Mouse (Mus musculus) limb, embryonic 12.5 days (tissue): Measurements from ENCODE around the gene Upk1b. TPM values are rescaled to one million over a fixed set of nuclear protein-coding genes. Genes with fewer than 3 reads are reported as not detected.
"Not testable (repeated sequence)": the region's sequence is repeated elsewhere in the genome, so short reads cannot be mapped to it uniquely, and the experiment has no call there.

Experiments used
- ATAC-seq: fragments of 200-750 bp; cut with Nextera tagmentation; 2 replicates; pipeline ENCODE4 v1.8.0; 2017; ENCODE audit warnings: low read depth, moderate TSS enrichment; ENCODE audit not compliant: insufficient number of reproducible peaks, insufficient read depth, low FRiP score, low TSS enrichment
- H3K27ac ChIP-seq: fragments of 300-500 bp; sonication (generic); 2 replicates; pipeline ENCODE4 v1.5.1; 2016; ENCODE audit warnings: mild to moderate bottlenecking, moderate library complexity
- H3K27me3 ChIP-seq: fragments of 300-500 bp; sonication (generic); 2 replicates; pipeline ENCODE4 v1.6.1; 2016; ENCODE audit warnings: mild to moderate bottlenecking, moderate library complexity
- H3K36me3 ChIP-seq: fragments of 300-500 bp; sonication (generic); 2 replicates; pipeline ENCODE4 v1.6.1; 2016; ENCODE audit warnings: mild to moderate bottlenecking, moderate library complexity
- H3K4me1 ChIP-seq: fragments of 300-500 bp; sonication (generic); replicated peaks from 2 replicates; pipeline ENCODE4 v1.6.1; 2016
- H3K4me2 ChIP-seq: fragments of 300-500 bp; sonication (generic); 2 replicates; pipeline ENCODE4 v1.6.1; 2016; ENCODE audit warnings: mild to moderate bottlenecking, moderate library complexity
- H3K4me3 ChIP-seq: fragments of 300-500 bp; sonication (generic); replicated peaks from 2 replicates; pipeline ENCODE4 v1.5.1; 2016; ENCODE audit warnings: mild to moderate bottlenecking
- H3K9ac ChIP-seq: fragments of 300-500 bp; sonication (generic); replicated peaks from 2 replicates; pipeline ENCODE4 v1.6.1; 2016; ENCODE audit warnings: mild to moderate bottlenecking, moderate library complexity
- H3K9me3 ChIP-seq: fragments of 300-500 bp; sonication (generic); 2 replicates; pipeline ENCODE4 v1.6.1; 2016; ENCODE audit warnings: mild to moderate bottlenecking, moderate library complexity
- WGBS: fragments of 180-500 bp; shearing (Covaris S2); methylation state at CpG from one replicate; pipeline ENCODE4 v1.1.7; 2016; 5-methylcytosine and 5-hydroxymethylcytosine counted together
- polyA plus RNA-seq: library from polyadenylated mRNA; unstranded; fragments of >200 nt; fragmentation: Nextera tagmentation; extraction: Ambion mirVana; gene quantifications from 2 replicates; pipeline ENCODE4 v1.2.1, GENCODE M21; 2016

The Upk1b gene
- 7.9 and 8.2 TPM in 2 replicates for polyA plus RNA-seq

DNA sequence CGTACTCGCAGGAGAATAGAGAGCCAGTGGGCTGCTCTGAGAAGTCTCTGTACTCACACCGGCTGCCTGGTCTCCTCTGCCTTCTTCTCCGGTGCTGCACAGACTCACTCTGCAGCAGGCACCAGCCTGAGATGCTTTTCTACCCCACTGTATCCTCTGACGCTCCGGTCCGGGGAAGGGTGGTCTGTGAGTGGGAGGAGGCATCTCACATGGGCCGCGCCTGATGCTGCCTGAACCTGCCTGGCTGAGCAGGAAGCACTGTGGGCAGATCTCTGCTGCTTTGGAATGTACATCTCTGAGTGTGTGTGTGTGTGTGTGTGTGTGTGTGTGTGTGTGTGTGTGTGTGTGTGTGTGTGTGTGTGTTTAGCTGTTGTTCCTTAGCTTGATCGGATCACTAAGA lies at the start of gene Upk1b:
Gene Upk1b, minus strand, starts transcription at position 238 of the 400 bp plus-strand sequence.
- Histone ChIP-seq H3K36me3 (no peaks in the 10 kb centered on the region), H3K4me3 (no peak within 1 kb of the TSS), H3K9me3 (no peaks in the 10 kb centered on the region), H3K4me1 (no peaks in the 10 kb centered on the region), H3K9ac (no peak within 1 kb of the TSS), H3K4me2 (0 out of 2 replicates have a peak within 1 kb of the TSS, but pooled peaks have one; percentile 23), H3K27me3 (peaks cover 7% of the 10 kb centered on the region), H3K27ac (no peak within 1 kb of the TSS)
- no peak for ATAC-seq
- WGBS = 33% methylated on average over 10 of the region's 10 CpGs

DNA sequence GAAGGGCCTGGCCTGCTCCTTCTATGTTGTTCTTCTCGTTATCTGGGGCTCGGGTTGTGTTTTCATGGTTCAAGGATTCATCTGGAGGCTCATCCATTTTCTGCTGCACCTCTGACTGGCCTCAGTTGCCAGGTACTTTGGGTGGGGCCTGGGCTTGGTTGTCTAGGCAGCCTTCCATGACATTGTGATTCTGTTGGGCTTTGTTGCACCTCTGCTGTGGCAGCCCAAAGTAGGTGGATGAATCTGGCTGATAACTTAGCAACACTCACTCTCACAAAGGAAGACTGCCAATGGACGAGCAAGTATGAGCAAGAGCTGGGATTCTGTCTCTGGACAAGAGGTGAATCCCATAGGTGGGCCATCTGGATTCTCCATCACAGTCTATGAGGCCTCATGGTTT lies 28.5 kb upstream of the Upk1b start, which contains the start of gene 4930435E12Rik:
Gene 4930435E12Rik, minus strand, starts transcription at position 101 of the 400 bp plus-strand sequence.
- no peak within 1 kb of the TSS for H3K4me2 ChIP-seq
- no peak within 1 kb of the TSS for H3K4me3 ChIP-seq
- H3K4me1 ChIP-seq = no peaks in the 10 kb centered on the region
- H3K9me3 ChIP-seq = no peaks in the 10 kb centered on the region
- H3K36me3 ChIP-seq = no peaks in the 10 kb centered on the region
- 83% methylated on average over 3 of the region's 3 CpGs for WGBS
- no peak for ATAC-seq
- H3K27ac ChIP-seq = no peak within 1 kb of the TSS
- no peaks in the 10 kb centered on the region for H3K27me3 ChIP-seq
- no peak within 1 kb of the TSS for H3K9ac ChIP-seq

DNA sequence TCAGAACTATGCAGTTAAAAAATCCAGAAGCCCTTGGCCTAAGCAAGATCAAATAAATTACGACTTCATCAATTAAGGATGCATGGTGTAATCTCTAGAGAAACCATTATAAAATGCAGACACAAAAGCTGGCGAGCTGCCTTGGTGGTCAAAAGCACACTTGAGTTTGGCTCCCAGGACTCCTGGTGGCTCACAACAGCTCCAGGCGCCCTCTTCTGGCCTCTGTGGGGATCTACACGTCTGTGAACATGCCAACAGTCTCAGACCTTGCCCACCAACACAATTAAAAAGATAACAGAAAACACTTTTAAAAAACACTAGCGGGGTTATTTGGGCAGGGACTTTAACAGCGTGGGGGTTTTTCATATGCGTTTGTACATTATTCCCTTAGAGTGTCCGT lies 12.4 kb upstream of the Upk1b start:
- ATAC-seq = no peak
- Histone ChIP-seq H3K4me1 (peaks cover 7% of the 10 kb centered on the region; the same call in 1 of the 2 replicates), H3K27ac (no peak overlapping the region)

DNA sequence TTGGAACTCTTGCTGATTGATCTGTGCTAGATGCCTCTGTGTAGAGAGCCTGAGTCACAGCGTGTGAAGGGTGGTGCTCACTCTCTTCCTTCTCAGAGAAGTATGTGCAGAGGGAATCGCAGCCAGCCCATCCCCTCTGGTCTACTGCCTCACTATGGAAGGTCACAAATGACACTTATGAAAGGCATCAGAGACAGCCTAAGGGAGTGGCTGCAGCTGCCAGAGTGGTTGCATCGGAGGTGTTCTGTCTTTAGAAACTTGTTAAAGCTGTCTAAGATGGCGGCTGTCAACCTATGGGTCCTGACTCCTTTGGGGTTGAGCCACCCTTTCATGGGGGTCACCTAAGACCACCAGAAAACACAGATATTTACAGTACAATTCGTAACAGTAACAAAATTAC lies 10.1 kb upstream of the Upk1b start:
- Histone ChIP-seq H3K4me2 (no peak overlapping the region), H3K27ac (no peak overlapping the region), H3K9ac (no peak overlapping the region), H3K4me3 (no peak overlapping the region), H3K36me3 (no peaks in the 10 kb centered on the region), H3K4me1 (no peaks in the 10 kb centered on the region), H3K9me3 (no peaks in the 10 kb centered on the region), H3K27me3 (no peaks in the 10 kb centered on the region)
- 76% methylated on average over 5 of the region's 5 CpGs for WGBS
- no peak for ATAC-seq

More for the DNA sequence above, 12.4 kb upstream of the Upk1b start:
- no peak overlapping the region for H3K4me3 ChIP-seq
- no peaks in the 10 kb centered on the region for H3K9me3 ChIP-seq
- no peak overlapping the region for H3K9ac ChIP-seq
- H3K27me3 ChIP-seq = no peaks in the 10 kb centered on the region
- no peak overlapping the region for H3K4me2 ChIP-seq
- H3K36me3 ChIP-seq = no peaks in the 10 kb centered on the region
- WGBS = 35% methylated on average over 8 of the region's 8 CpGs

DNA sequence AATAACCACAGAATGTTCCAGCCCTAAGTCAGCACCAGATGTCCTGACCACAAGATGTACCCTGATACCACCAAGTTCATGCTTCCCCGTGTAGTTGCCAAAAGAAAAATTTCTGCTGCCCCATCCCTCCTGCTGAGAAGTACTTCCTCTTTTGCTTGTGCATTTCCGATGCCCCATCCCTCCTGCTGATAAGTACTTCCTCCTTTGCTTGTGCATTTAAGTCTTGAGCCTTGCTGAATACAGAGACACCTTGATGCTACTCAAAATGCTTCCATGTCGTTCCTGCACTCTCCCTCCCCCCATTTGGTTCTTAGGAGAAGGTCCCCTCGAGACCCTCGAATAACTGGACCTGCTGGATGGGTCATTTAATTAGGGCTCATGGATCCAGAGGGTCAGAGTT lies 7.7 kb upstream of the Upk1b start:
- not testable (repeated sequence) for H3K4me3 ChIP-seq, H3K36me3 ChIP-seq, H3K27ac ChIP-seq, ATAC-seq, H3K4me1 ChIP-seq, H3K4me2 ChIP-seq, H3K9ac ChIP-seq, H3K9me3 ChIP-seq, H3K27me3 ChIP-seq
- WGBS = 83% methylated on average over 5 of the region's 5 CpGs

DNA sequence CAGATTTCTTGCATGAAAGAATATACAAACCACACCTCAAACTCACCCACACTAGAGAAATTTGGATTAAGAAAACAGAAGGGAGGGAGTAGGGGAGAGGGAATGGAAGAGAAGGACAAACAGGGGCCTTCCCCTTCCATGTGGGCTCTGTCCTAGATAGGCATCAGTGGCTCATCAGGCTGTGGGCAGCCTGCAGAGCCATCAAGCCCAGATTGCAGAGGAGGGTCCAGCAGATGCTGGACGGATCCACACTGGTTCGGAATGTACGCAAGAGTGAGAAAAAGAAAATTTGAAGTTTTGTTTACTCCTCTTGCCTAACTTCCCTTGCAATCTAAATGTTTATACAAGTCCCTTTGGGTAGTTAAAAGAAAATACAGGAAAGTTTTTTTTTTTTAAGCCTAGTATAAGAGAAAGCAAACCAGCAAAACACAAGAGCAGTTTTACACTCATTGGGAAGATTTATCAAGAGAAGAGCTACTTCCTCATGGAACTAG lies 1.1 kb downstream of the Upk1b start:
- WGBS = 74% methylated on average over 3 of the region's 3 CpGs
- Histone ChIP-seq H3K4me1 (no peaks in the 10 kb centered on the region), H3K9ac (no peak overlapping the region), H3K4me2 (no peak overlapping the region), H3K4me3 (no peak overlapping the region), H3K9me3 (no peaks in the 10 kb centered on the region), H3K27me3 (peaks cover 7% of the 10 kb centered on the region), H3K27ac (no peak overlapping the region), H3K36me3 (no peaks in the 10 kb centered on the region)
- no peak for ATAC-seq

DNA sequence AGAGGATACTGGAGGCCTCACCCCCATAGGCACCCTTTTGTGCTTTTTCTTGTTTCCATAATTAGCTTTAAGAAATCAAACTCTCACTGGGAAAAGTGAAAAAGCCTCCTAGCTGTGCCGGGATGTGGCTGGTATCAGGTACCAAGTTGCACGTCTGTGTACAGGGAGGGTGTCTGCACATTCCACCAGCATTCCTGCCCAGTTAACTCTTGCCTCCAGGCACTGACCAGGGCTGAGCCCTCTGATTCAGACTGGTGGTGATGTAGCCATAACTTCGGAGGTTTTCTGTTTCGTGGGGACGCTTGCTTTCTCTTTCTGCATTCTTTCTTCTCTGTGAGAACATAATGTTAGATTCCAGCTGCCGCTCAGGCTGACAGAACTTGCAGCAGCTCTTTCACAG lies 7.0 kb downstream of the Upk1b start:
- H3K27me3 ChIP-seq = no peaks in the 10 kb centered on the region

DNA sequence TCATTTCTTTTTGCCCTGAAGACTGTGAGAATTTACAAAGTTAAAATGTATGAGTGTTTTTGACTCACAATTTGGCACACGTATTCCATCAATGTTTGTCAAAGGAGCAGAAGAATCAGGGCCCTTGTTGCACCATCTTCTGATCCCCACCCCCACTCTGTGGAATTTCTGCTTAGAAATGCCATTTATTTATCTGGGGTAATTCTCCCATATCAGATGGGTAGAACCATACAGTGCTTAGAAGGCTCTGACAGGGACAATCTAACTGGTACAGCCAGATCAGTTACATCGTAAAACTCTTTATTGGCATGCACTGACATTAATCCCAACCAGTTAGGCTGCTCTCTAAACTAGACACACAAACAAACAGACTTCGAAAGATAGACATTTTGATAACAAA lies 10.2 kb downstream of the Upk1b start:
- H3K4me1 ChIP-seq = peaks cover 15% of the 10 kb centered on the region

More for the DNA sequence above, 7.0 kb downstream of the Upk1b start:
- Histone ChIP-seq H3K36me3 (no peaks in the 10 kb centered on the region), H3K27ac (no peak overlapping the region), H3K9me3 (no peaks in the 10 kb centered on the region), H3K4me3 (no peak overlapping the region), H3K4me1 (peaks cover 15% of the 10 kb centered on the region), H3K9ac (no peak overlapping the region), H3K4me2 (no peak overlapping the region)
- WGBS = 55% methylated on average over 6 of the region's 6 CpGs
- no peak for ATAC-seq

DNA sequence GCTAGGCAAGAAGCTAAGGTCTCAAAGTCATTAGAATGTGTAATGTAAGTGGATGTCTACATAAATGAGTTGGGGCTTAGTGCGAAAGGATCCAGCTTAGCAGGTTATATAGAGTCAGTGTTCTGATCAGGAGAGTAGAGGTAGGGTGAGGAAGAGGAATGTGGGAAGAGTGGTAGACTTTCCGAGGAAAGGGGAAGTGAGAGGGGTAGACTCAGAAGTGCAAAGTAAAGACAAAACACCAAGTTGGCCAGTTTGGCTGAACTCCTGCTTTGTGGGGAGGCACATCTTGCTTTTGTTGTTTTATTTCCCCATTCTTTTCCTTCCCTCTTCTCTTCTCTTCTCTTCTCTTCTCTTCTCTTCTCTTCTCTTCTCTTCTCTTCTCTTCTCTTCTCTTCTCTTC lies 11.1 kb downstream of the Upk1b start:
- H3K4me3 ChIP-seq = no peak overlapping the region
- peaks cover 15% of the 10 kb centered on the region for H3K4me1 ChIP-seq
- ATAC-seq = no peak
- no peaks in the 10 kb centered on the region for H3K36me3 ChIP-seq
- no peak overlapping the region for H3K9ac ChIP-seq
- no peaks in the 10 kb centered on the region for H3K27me3 ChIP-seq
- no peak overlapping the region for H3K27ac ChIP-seq
- no peaks in the 10 kb centered on the region for H3K9me3 ChIP-seq
- 90% methylated on average over 2 of the region's 2 CpGs for WGBS
- H3K4me2 ChIP-seq = no peak overlapping the region

More for the DNA sequence above, 10.2 kb downstream of the Upk1b start:
- Histone ChIP-seq H3K9ac (no peak overlapping the region), H3K27me3 (no peaks in the 10 kb centered on the region), H3K4me3 (no peak overlapping the region), H3K27ac (no peak overlapping the region), H3K4me2 (no peak overlapping the region), H3K9me3 (no peaks in the 10 kb centered on the region), H3K36me3 (no peaks in the 10 kb centered on the region)
- 74% methylated on average over 3 of the region's 3 CpGs for WGBS
- ATAC-seq = no peak

DNA sequence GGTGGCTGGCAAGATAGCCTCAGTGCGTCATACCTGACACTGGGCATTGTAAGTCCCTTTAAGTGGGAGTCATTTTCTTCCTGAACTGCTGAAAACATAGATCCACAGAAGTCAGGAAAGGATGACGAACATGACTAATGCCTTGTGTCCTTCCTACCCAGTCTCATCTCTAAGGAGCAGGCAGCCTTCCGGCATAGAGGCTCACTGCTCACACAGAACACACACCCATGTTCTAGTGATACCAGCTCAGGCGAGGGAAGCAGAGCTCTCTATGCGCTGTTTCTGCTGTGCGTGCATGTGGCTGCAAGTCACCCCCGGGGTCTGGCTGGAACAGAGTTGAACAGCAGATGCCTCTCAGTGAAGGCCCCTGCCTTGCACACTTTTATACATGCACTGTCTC lies 14.8 kb downstream of the Upk1b start:
- no peak overlapping the region for H3K9ac ChIP-seq
- H3K4me1 ChIP-seq = 0 out of 2 replicates have a peak, but pooled peaks cover 2% of the 10 kb centered on the region
- 93% methylated on average over 7 of the region's 7 CpGs for WGBS
- H3K9me3 ChIP-seq = no peaks in the 10 kb centered on the region
- ATAC-seq = no peak
- H3K4me3 ChIP-seq = no peak overlapping the region
- peaks cover 9% of the 10 kb centered on the region; the same call in 1 of the 2 replicates for H3K27me3 ChIP-seq
- H3K4me2 ChIP-seq = no peak overlapping the region
- H3K27ac ChIP-seq = no peak overlapping the region
- no peaks in the 10 kb centered on the region for H3K36me3 ChIP-seq

DNA sequence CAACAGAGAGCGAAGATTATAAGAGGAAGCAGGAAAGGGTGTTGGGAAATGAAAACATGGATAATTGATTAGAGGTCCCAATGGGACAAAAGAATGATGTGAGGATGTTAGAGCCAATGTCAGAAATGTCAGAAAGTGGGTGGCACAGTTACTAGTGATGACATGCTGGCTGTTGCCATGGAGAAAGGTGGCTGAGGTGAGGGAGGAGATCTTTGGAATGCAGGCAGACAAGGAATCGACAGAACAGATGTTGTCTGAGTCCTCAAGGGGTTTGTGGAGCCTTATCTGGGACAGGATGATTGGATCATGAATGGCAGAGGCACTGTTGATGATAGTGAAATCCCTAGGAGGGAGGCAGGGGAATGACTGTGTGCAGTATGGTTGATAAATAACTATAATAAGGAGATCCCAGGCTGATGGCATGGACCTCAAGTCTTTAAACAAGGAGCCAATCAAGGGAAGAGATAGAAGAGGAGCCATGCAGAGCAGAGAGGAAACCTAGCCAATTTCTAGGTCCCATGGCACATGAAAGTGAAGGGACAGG lies 17.5 kb downstream of the Upk1b start:
- Histone ChIP-seq H3K27me3 (peaks cover 9% of the 10 kb centered on the region; the same call in 1 of the 2 replicates), H3K9me3 (no peaks in the 10 kb centered on the region), H3K4me1 (no peaks in the 10 kb centered on the region), H3K9ac (no peak overlapping the region), H3K4me3 (no peak overlapping the region), H3K27ac (no peak overlapping the region), H3K4me2 (no peak overlapping the region), H3K36me3 (no peaks in the 10 kb centered on the region)
- no peak for ATAC-seq
- WGBS = 61% methylated on average over 2 of the region's 2 CpGs

DNA sequence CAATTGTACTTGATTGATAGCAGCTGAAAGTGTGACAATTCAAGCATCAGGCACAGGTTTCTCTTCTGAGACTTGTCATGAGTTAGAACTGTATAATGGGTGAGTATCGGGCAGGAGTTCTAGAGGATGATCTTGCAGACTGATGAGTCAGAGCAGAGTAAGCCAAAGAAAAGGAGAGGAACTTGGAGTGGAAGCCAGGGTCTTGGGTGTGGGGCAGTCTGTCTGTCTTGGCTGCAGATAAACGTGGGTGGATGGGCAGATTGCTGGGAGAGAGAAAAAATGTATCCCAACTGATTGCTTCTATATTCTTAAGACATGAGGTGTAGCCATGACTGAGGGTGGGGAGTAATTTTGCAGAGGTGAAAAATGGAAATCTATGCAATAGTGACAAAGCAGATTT lies 18.2 kb downstream of the Upk1b start:
- H3K9me3 ChIP-seq = no peaks in the 10 kb centered on the region
- ATAC-seq = no peak
- no peak overlapping the region for H3K4me3 ChIP-seq
- H3K27me3 ChIP-seq = peaks cover 9% of the 10 kb centered on the region; the same call in 1 of the 2 replicates
- H3K36me3 ChIP-seq = no peaks in the 10 kb centered on the region
- H3K9ac ChIP-seq = no peak overlapping the region
- H3K4me2 ChIP-seq = no peak overlapping the region
- H3K27ac ChIP-seq = no peak overlapping the region
- no peaks in the 10 kb centered on the region for H3K4me1 ChIP-seq
- WGBS = 75% methylated on average over 2 of the region's 2 CpGs
